Mouse (Mus musculus): ENCODE measurements at regions not wholly inside any gene's neighbourhood (a gene's known extent, or its start where the extent isn't known, plus 50 kb on each side); places are given as distances from the start of the nearest gene placed in this dataset.

DNA sequence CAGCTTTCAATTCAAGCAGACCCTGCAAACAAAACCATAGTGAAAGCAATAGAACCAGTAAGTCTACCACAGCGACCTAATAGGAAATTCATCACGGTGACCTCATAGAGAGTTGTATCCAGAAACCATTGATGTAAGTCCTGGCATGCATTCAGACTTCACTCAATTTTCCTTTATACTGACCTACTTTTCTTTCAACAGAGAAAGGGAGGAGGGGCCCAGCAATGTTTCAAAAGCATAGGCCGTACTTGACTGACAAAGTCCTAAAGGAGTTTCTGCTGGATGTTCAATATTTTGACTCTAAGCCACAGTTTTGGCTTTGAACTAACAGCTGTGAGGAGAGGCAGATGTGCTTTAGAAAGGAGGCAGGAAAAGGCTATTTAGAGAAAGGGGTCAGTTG is 88.4 kb downstream of the AI593442 start:
- no peak for DNase-seq

- no peak for DNase-seq
Measured at GRCm38 (mm10) chr9:52574066-52574465, 105.5 kb downstream of the AI593442 start.

DNA sequence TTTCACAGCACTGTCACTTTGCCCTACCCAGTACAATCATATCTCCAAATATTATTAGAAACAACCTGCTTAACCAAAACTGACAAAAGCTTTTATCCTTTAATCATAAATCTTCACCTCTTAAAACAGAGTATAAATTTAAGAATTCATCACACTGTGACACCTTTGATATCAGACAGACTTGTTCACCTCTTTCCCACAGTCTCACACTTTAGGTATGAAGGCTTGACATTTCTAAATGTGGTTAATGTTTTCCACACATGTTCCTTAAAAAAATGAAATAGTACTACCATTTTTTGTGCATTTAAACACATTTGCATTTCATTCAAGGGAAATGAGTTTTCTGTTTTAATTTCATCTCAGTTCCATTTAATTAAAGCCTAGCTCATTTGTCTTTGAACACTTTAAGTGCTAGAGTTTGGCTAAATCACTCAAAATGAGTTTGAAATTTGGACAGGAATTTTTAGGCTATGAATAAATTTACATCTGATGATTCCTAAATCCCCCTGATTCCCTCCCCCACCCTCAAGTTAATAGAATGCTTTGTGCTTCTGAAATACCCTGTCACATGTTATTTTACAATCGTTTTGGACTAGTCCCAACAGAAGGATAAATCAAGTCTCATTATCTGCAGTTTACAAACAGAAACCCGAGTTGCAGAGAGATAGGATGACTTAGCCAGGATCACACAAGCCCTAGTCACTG is 127.9 kb downstream of the AI593442 start:
- no peak for DNase-seq

DNA sequence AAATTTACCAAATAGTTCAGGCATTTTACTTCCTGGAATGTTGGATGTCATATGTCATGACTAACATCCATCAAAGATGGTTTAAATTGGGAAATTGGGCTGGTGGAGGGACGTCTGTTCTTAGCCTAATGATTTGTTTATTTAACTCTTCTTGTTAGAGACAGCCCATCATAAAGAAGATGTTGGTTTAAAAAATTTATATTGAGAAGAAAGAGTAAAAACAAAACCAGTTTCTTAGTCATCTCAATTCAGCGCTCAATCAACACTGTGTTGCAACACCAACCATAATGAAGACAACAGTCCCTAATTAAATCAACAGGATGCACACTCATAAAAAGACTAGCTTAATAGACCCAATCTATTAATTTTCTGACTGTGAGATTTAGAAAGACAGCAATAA is 133.5 kb downstream of the AI593442 start:
- no peak for DNase-seq

DNA sequence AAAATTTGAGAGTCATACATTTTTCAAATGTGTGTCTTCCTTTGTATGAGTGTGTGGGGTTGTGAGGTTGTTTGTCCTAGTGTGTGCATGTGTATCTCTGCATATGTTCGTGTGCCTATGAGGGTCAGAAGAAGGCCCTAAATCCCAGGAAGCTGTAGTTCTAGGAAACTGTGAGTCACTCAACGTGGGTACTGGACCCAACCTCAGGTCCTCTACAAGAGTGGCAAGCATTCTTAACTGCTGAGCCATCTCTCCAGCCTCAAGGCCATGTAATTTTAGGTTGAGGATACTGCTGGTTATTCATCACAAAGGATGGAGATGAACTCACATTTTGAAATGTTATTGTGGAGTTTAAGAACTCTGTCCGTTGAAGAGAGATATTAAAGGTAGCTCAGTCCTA is 140.5 kb downstream of the AI593442 start:
- DNase-seq, result no peak

- DNase-seq, result no peak
Measured at GRCm38 (mm10) chr9:52529444-52529915, 150.1 kb downstream of the AI593442 start.

DNA sequence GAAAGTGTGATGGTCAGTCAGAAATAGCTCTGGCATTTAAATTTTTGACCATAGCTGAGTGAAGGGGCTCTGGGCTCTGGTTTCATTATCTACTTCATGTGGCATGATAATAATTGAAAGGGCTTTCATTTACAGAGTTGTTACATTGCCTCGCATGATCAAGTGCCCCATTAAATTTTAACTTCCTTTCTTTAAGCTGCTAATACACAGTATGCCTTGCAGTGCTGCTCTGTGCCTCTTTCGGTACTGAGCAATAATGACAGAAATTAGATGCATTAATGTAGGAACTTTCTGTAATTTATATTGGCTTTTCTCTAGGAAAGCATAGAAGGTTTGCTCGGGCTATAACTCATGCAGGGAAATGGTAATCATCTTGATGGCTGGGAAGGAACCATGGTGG is 179.1 kb downstream of the AI593442 start:
- DNase-seq, result no peak

GRCm38 (mm10) chr9:52495483-52496270 is 183.9 kb downstream of the AI593442 start:
- DNase-seq, result no peak

DNA sequence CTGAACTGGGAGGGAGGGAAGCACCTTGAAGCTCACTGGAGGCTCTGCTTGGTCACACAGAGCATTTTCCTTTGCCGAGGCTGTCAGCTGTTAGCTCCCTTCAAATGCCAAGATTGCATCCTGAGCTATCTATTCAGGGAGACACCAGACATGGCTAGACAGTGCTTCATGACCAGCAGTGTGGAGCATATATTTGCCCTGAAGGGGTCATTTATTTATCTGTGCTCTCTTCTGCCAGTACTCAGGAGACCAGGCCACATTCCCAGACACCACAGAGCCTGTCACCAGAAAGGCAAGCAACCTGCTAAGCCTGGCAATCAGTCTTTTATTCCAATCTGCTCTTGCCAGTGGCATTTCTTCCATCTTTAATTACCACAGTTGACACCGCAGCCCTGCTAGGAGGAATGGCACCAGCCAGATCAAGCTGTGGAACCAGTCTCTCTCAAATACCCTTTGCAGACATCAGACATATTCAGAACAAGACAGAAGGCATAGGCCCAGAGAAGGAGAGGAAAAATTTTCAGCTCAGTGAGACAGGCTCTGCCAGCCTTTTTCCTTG is 186.6 kb downstream of the AI593442 start:
- DNase-seq, result no peak

- no peak for DNase-seq
Measured at GRCm38 (mm10) chr9:52473555-52474196, 205.9 kb downstream of the AI593442 start.

DNA sequence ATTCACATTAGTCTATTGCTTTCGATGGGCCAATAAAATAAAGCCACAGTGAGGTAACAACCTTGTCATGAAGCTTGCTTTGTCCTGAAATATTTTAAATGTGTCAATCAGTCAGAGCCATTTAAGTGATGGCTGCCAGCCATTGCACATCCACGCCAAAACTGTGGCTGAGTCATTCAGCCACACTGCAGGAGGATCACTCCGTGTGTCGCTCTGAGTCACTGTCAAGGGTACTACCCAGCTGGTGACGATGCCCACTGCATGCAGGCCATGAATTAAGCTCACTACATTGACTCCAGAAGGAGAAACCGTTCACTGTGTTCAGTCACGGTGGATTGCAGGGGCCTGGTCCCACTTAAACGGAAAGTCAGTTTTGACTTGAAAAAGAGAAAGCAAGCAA is 206.7 kb downstream of the AI593442 start:
- no peak for DNase-seq

- DNase-seq, result no peak
Measured at GRCm38 (mm10) chr9:52458518-52458917, 221.1 kb downstream of the AI593442 start.

- DNase-seq, result no peak
Measured at GRCm38 (mm10) chr9:52454445-52454844, 225.1 kb downstream of the AI593442 start.

GRCm38 (mm10) chr9:52451792-52452191 is 227.8 kb downstream of the AI593442 start:
- DNase-seq, result no peak

GRCm38 (mm10) chr9:52448245-52448644 is 231.3 kb downstream of the AI593442 start:
- no peak for DNase-seq

DNA sequence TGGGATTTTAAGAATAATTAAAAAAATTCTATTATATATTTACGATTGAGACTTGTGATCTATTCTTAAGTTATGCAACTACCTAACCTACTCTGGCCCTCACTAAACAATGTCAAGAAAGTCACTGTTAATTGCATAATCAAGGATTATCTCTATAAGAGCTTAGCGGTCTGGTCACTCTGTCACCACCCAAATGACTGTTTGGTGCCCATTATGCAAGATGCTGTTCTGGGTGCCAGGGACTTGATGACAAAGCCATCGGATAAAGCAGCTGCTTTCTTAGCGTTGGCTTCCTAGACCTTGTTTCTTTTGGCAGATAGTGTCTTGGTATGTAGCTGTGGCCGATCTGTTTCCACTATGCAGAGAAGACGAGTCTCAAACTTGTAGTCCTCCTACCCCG is 236.4 kb downstream of the AI593442 start:
- no peak for DNase-seq

GRCm38 (mm10) chr9:52434215-52434614 is 245.4 kb downstream of the AI593442 start:
- no peak for DNase-seq

GRCm38 (mm10) chr9:52425413-52425812 is 254.2 kb downstream of the AI593442 start:
- DNase-seq, result no peak

GRCm38 (mm10) chr9:52422622-52423021 is 254.2 kb upstream of the Zc3h12c start:
- no peak for DNase-seq

DNA sequence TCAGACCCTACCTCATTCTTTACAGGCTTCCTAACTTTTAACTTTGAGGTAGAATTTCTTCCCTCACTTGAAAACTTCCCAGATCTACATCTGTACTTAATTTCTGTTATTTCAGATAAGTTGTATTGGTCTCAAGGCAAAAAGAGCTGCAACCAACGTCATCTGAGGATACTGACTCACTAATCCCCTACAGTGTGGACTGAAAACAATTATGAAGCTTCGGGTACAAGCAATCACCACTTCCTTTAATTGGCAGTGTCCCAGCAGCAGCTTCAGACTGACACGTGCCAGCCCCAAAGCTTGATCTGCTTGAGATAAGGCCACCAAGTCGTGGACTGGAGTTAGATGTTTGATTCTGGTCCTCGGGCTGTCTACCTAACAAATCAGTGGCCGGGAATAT is 247.3 kb upstream of the Zc3h12c start:
- DNase-seq, result no peak

- DNase-seq, result no peak
Measured at GRCm38 (mm10) chr9:52407841-52408240, 239.5 kb upstream of the Zc3h12c start.

GRCm38 (mm10) chr9:52402496-52402895 is 234.1 kb upstream of the Zc3h12c start:
- no peak for DNase-seq

DNA sequence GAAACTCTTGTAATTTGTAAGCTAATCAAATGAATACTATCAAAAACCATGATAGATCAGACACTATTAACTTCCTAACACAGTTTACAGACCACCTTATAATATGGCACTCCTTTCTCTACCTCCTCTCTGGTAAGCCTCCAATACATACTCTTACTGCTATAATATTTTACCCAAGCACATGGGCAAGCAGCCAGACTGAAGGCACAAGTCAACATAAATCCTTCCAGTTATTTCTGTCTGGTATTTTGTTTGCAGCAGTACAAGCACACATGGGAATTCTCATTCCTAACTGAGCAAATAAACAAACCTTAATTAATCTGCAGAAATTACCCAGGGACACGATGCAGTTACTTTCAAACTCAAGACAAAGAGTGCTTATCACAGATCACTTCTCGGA is 210.7 kb upstream of the Zc3h12c start:
- no peak for DNase-seq

- no peak for DNase-seq
Measured at GRCm38 (mm10) chr9:52377761-52378160, 209.4 kb upstream of the Zc3h12c start.
